Mouse (Mus musculus) kidney, embryonic 16.5 days (tissue): ENCODE measurements around the gene Mmel1. TPM values are rescaled to one million over a fixed set of nuclear protein-coding genes. Genes with fewer than 3 reads are reported as not detected.

Source experiments
- ATAC-seq: fragments of 200-750 bp; cut with Nextera tagmentation; 2 replicates; pipeline ENCODE4 v1.8.0; 2017; ENCODE audit warnings: moderate TSS enrichment; ENCODE audit not compliant: low FRiP score, low TSS enrichment
- H3K27ac ChIP-seq: fragments of 300-500 bp; sonication (generic); 2 replicates; pipeline ENCODE4 v1.5.1; 2014; ENCODE audit warnings: low read length
- H3K27me3 ChIP-seq: fragments of 300-500 bp; sonication (generic); 2 replicates; pipeline ENCODE4 v1.6.1; 2014; ENCODE audit warnings: low read length, control low read depth, mixed read lengths; ENCODE audit not compliant: insufficient read depth
- H3K36me3 ChIP-seq: fragments of 300-500 bp; sonication (generic); 2 replicates; pipeline ENCODE4 v1.6.1; 2014; ENCODE audit warnings: low read length, control low read depth, mixed read lengths; ENCODE audit not compliant: insufficient read depth
- H3K4me1 ChIP-seq: fragments of 300-500 bp; sonication (generic); 2 replicates; pipeline ENCODE4 v1.6.1; 2014; ENCODE audit warnings: low read length, control low read depth, mixed read lengths; ENCODE audit not compliant: insufficient read depth
- H3K4me2 ChIP-seq: fragments of 300-500 bp; sonication (generic); replicated peaks from 2 replicates; pipeline ENCODE4 v1.6.1; 2014; ENCODE audit warnings: low read depth, low read length
- H3K4me3 ChIP-seq: fragments of 300-500 bp; sonication (generic); 2 replicates; pipeline ENCODE4 v1.5.1; 2014; ENCODE audit warnings: mild to moderate bottlenecking, low read length
- H3K9ac ChIP-seq: fragments of 300-500 bp; sonication (generic); replicated peaks from 2 replicates; pipeline ENCODE4 v1.6.1; 2014; ENCODE audit warnings: low read length
- H3K9me3 ChIP-seq: fragments of 300-500 bp; sonication (generic); 2 replicates; pipeline ENCODE4 v1.6.1; 2016; ENCODE audit warnings: low read length, control low read depth
- WGBS: fragments of 180-500 bp; shearing (Covaris S2); extraction: QIAGEN DNeasy Blood & Tissue Kit; methylation state at CpG from one replicate; pipeline ENCODE4 v1.1.7; 2014; 5-methylcytosine and 5-hydroxymethylcytosine counted together
- polyA plus RNA-seq: library from polyadenylated mRNA; unstranded; fragments of >200 nt; fragmentation: Nextera tagmentation; extraction: Ambion mirVana; gene quantifications from 2 replicates; pipeline ENCODE4 v1.2.1, GENCODE M21; 2015

Gene Mmel1
- polyA plus RNA-seq, 1 experiment from 2014 or later, result not detected

DNA sequence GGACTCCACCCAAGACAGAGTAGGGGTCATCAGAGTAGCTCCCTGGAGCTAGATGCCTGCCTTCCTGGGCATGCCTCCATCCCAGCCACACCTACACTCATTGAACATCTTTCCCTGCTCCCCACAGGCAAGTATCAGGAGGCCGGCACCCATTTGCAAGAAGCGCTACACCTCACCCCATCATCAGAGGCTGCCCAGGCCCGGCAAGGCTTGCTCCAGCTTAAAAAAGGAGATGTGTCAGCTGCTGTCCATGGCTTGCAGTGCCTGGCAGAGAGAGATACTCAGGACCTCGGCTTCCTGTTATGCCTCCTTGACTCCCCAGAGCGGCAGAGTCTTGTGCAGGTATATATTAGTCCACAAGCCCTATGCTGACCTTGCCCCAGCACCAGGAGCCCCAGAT lies 7.4 kb upstream of the Mmel1 start:
- Histone ChIP-seq H3K27me3 (peaks cover 4% of the 10 kb centered on the region; the same call in 1 of the 2 replicates), H3K4me2 (no peak overlapping the region), H3K9me3 (no peaks in the 10 kb centered on the region), H3K27ac (no peak overlapping the region), H3K9ac (no peak overlapping the region), H3K4me3 (no peak overlapping the region), H3K36me3 (no peaks in the 10 kb centered on the region), H3K4me1 (0 out of 2 replicates have a peak, but pooled peaks cover 7% of the 10 kb centered on the region)
- no peak for ATAC-seq
- 78% methylated on average over 5 of the region's 5 CpGs for WGBS

DNA sequence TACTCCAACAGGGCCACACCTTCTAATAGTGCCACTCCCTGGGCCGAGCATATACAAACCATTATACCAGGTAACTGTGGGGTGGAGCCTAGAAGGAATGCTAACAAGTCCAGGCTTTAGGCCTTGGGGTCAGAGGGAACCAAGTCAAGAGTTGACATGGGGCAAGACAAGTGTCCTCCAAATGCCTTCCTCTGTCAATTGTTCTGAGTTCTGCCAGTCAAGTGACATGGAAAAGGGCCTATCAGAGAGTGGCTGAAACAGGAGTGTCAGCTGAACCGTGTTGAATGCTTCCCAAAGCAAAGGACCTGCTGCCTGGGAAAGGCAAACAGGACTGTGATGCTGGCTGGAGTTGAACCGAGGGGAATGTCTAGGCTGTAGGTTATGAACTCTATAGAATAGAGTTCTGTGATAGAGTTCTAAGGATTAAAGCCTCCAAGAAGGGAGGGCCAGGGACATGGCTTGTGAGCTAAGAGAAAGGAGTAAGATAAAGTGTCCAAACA lies 5.9 kb upstream of the Mmel1 start:
- Histone ChIP-seq H3K4me2 (no peak overlapping the region), H3K4me1 (0 out of 2 replicates have a peak, but pooled peaks cover 7% of the 10 kb centered on the region), H3K27me3 (no peaks in the 10 kb centered on the region), H3K36me3 (no peaks in the 10 kb centered on the region), H3K27ac (0 out of 2 replicates have a peak overlapping the region, but pooled peaks have one; percentile 77), H3K4me3 (no peak overlapping the region), H3K9me3 (no peaks in the 10 kb centered on the region), H3K9ac (no peak overlapping the region)
- 88% methylated on average over 3 of the region's 3 CpGs for WGBS
- no peak for ATAC-seq

DNA sequence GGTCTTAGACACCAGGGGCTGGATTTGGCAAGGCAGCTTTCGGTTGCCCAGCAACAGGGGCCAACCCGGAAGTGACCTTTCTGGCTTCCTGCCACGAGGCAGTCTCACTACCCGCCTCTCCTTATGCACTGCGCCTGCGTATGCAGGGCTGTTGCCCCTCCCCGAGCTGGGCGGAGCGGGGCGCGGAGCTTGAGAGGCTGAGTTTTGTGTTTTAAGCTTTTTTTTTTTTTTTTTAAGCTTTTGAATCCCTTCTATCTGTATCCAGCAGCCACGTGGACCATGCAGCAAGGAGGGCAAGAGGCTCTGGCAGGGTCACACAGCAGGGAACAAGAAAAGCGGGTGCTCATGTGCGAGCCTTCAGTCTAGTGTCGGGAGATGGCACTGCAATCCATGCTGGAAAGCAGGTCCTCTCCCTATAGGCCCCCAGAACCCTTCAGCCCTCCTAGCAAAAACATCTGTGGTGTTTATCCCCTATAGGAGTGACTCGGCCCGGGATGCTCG lies 5.1 kb upstream of the Mmel1 start:
- H3K9ac ChIP-seq, result peak overlapping the region; percentile 58
- peak overlapping the region; percentile 77 for H3K27ac ChIP-seq
- H3K9me3 ChIP-seq, result no peaks in the 10 kb centered on the region
- 0 out of 2 replicates have a peak, but pooled peaks cover 7% of the 10 kb centered on the region for H3K4me1 ChIP-seq
- no peaks in the 10 kb centered on the region for H3K36me3 ChIP-seq
- no peaks in the 10 kb centered on the region for H3K27me3 ChIP-seq
- WGBS, result under 1% methylated on average over 18 of the region's 18 CpGs
- peak overlapping the region; percentile 60 for H3K4me2 ChIP-seq
- ATAC-seq, result peak; percentile 91
- H3K4me3 ChIP-seq, result peak overlapping the region; percentile 45

DNA sequence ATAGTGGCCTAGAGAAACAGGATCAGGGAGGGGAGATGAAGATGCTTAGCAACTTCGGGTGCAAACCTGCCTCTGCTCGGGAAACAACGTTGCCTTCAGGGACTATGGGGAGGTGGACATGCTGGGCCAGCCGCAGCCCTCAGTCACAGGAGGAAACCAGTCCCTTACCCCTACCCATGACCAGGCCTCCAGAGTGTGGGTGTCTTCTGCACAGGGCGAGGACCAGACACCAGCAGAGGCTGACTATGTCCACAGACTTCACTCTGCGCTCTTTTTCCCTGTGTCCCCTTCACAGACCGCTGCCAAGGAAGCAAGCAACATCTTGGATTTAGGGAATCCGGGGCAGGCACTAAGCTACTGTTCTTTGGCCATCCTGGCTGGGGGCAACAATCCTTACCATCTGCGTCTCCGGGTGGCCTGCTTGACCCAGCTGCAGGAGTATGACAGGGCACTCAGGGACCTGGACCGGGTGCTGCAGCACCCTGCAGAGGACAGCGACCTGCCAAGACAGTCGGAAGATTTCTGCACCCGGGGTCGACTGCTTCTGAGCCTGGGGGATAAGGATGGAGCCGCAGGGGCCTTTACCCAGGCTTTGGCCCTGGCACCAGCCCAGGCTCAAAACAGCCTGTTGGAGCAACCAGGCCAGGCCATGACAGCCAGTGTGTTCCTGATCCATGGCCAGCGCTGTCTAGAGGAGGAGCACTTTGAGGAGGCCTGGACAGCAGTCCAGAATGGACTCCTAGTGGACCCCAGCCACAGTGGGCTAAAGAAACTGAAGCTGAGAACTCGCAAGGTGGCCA lies 4.2 kb upstream of the Mmel1 start:
- no peaks in the 10 kb centered on the region for H3K36me3 ChIP-seq
- no peaks in the 10 kb centered on the region for H3K27me3 ChIP-seq
- no peak for ATAC-seq
- H3K4me2 ChIP-seq, result peak overlapping the region; percentile 60
- no peaks in the 10 kb centered on the region for H3K9me3 ChIP-seq
- peak overlapping the region; percentile 77 for H3K27ac ChIP-seq
- peak overlapping the region; percentile 58; the same call in 1 of the 2 replicates for H3K9ac ChIP-seq
- 0 out of 2 replicates have a peak, but pooled peaks cover 7% of the 10 kb centered on the region for H3K4me1 ChIP-seq
- WGBS, result 76% methylated on average over 18 of the region's 18 CpGs
- peak overlapping the region; percentile 45; the same call in 1 of the 2 replicates for H3K4me3 ChIP-seq

DNA sequence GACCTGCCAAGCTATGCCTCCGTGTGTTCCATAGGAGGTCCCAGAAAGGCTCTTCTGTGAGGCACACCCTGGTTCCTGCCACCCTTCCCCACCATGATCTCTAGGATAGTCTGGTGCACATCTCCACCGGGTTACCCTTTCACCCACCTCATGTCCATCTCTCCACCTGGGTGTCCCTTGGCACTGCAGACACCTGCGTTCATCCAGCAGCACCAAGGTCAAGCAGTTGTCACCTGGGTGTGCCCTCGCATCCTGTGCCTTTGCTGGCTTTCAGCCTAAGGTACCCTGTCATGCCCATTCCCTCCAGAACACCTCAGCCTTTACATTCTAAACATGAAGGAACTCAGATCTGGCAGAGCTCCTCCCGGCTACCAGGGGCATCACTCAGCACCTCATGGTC lies 3.0 kb upstream of the Mmel1 start:
- WGBS, result 88% methylated on average over 5 of the region's 5 CpGs
- 0 out of 2 replicates have a peak, but pooled peaks cover 7% of the 10 kb centered on the region for H3K4me1 ChIP-seq
- no peaks in the 10 kb centered on the region for H3K36me3 ChIP-seq
- H3K9ac ChIP-seq, result no peak overlapping the region
- no peak overlapping the region for H3K4me2 ChIP-seq
- H3K27me3 ChIP-seq, result no peaks in the 10 kb centered on the region
- no peaks in the 10 kb centered on the region for H3K9me3 ChIP-seq
- H3K27ac ChIP-seq, result no peak overlapping the region
- no peak for ATAC-seq
- no peak overlapping the region for H3K4me3 ChIP-seq

DNA sequence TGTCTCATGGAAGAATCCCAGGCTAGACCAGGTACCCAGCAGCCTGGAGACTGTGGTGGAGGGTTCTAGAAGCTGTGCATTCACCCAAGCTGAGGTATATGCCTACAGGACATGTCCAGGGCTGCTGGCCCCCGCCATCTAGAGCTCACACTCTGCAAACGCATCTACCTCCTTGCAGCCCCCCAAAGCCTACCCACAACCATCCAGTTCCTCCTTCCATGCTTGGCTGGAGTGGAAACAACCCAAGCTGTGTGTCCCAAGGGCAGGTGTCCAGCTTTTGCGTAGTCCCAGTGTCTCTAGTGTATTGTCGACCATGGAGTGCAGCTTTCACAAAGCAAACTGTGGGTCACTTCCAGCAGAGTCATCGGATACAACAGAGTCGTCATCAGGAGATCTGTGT lies 2.1 kb upstream of the Mmel1 start:
- no peak overlapping the region for H3K27ac ChIP-seq
- H3K27me3 ChIP-seq, result no peaks in the 10 kb centered on the region
- H3K9me3 ChIP-seq, result no peaks in the 10 kb centered on the region
- H3K9ac ChIP-seq, result no peak overlapping the region
- H3K36me3 ChIP-seq, result no peaks in the 10 kb centered on the region
- ATAC-seq, result no peak
- WGBS, result 83% methylated on average over 6 of the region's 6 CpGs
- H3K4me2 ChIP-seq, result no peak overlapping the region
- H3K4me3 ChIP-seq, result no peak overlapping the region
- 0 out of 2 replicates have a peak, but pooled peaks cover 7% of the 10 kb centered on the region for H3K4me1 ChIP-seq

DNA sequence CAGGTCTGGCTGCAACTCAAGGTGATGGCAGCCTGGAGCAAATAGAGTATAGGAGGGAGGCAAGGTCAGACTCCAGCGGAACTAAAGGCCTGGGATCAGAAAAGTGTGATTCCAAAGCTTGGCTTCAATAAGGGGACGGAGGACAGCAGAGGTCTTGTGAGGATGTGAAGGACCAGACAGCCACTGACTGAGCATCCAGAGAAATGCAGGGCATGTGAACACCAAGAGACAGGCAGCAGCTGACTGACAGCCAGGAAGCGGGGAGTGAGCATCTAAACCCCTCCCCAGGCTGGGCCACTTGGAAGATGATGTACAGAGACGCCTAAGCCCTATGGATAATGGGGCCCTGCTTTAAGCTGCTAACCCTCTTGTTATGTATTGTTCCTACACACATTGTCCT lies 1.3 kb downstream of the Mmel1 start:
- Histone ChIP-seq H3K4me1 (no peaks in the 10 kb centered on the region), H3K4me2 (no peak overlapping the region), H3K4me3 (no peak overlapping the region), H3K36me3 (no peaks in the 10 kb centered on the region), H3K27me3 (no peaks in the 10 kb centered on the region), H3K9me3 (no peaks in the 10 kb centered on the region), H3K9ac (no peak overlapping the region), H3K27ac (no peak overlapping the region)
- WGBS, result 86% methylated on average over 4 of the region's 4 CpGs
- ATAC-seq, result no peak

DNA sequence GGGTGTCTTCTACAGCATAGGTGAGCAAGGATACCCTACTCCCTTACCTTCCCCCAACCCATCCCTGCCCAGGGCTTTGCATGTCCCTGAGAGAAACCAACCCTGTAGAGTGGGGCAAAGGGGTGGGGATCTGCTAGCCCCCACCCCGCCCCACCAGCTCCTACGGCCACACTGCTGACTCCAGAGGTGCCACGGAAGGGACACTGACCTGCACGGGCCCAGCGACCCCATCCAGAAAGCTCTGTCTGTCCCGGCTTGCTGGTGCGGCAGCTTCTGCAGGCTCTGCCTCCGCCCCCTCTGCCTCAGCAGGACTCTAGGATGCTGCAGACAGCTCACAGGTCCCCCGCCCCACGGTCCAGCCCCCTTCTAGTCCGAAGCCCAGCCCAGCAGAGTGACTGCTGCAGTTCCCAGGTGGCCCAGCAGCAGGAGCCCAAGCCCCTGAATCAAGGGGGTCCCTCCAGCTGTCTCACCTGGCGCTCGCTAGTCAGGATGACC lies 2.4 kb downstream of the Mmel1 start:
- Histone ChIP-seq H3K27ac (no peak overlapping the region), H3K9ac (no peak overlapping the region), H3K27me3 (no peaks in the 10 kb centered on the region), H3K9me3 (no peaks in the 10 kb centered on the region), H3K4me2 (peak overlapping the region; percentile 38), H3K36me3 (no peaks in the 10 kb centered on the region), H3K4me3 (peak overlapping the region; percentile 7; the same call in 1 of the 2 replicates), H3K4me1 (no peaks in the 10 kb centered on the region)
- 2% methylated on average over 13 of the region's 13 CpGs for WGBS
- peak; percentile 72; the same call in 1 of the 2 replicates for ATAC-seq

DNA sequence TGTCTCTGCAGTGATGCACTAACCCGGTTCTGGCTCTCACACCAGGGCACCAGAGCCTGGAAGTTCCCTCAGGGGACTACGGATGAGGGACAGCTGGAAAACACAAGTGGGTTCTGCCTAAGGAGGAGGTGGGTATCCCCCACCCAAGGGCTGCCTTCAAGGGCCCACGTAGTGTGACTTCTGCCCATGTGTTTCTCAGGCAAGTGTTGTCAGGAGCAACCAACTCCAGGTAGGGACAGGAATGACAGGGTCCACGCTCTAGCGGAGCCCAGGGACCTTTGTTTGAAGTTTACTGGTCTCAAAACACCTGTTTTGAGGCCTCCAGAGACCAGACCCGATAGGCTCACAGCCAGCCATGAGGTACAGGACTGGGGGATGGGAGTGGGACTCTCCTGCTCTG lies 3.8 kb downstream of the Mmel1 start:
- Histone ChIP-seq H3K4me3 (no peak overlapping the region), H3K9me3 (no peaks in the 10 kb centered on the region), H3K9ac (no peak overlapping the region), H3K27ac (no peak overlapping the region), H3K4me1 (no peaks in the 10 kb centered on the region), H3K4me2 (no peak overlapping the region), H3K36me3 (no peaks in the 10 kb centered on the region), H3K27me3 (no peaks in the 10 kb centered on the region)
- WGBS, result 69% methylated on average over 6 of the region's 6 CpGs
- no peak for ATAC-seq
